14 mouse cellular contexts compared by ENCODE assay signal in the genomic region with DNA sequence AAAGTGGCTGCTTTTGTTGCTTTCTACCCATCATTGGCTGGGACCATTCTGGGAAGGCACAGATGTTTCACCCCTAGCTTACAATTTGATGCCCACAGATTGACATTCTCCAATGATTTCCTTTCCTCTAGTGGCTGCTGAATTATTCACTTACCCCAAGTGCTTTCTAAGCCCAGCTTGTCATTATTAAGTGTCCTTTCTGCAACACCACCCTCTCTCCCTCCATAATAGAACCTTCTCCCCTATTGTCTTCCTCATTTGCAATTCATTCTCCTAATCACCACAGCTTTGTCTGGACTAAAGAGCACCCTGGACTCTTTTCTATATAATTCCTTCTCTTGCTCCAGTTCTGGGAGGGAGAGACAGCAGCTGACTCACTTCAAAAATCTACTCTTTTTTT.
A peak's percentile ranks its signal among the peaks of the same experiment; 100 is the strongest.
DNase-seq lines count a peak whose midpoint lies in the region; ATAC-seq and TF ChIP-seq lines count a peak whose summit lies in the region.
"Had no signal": no experiment of that assay in that cellular context is flagged by ENCODE, and none has a peak within 500 bp of the region (broad histone marks: within the 10 kb centered on the region; RNA-seq: fewer than 3 reads in every experiment).

No protein-coding gene starts in this region.

- TF ChIP-seq CTCF in brain, embryonic 14.5 days (IDR thresholded peaks at IDR 0.05; ENCODE audit: borderline replicate concordance, extremely low read depth, insufficient read depth, insufficient read length) = no peak

- H3K9ac ChIP-seq in hindbrain, embryonic 16.5 days (ENCODE audit: low read depth, low read length) = no peak overlapping the region
- H3K9ac ChIP-seq in hindbrain, embryonic 13.5 days = no peak overlapping the region
- H3K9ac ChIP-seq in neural tube, embryonic 14.5 days (replicated peaks; ENCODE audit: low read depth, low read length) = no peak overlapping the region
- H3K9ac ChIP-seq: embryonic facial prominence, embryonic 12.5 days; liver, postnatal 0 days had no signal

- no peak for DNase-seq in hindbrain, embryonic 10.5 days (ENCODE audit: low spot score)
- DNase-seq in brain, embryonic 14.5 days (ENCODE audit: low read depth) = peak; percentile 92
- no peak for DNase-seq in urinary bladder, postnatal 4 days (ENCODE audit: low spot score in 2 of 2)
- no peak for DNase-seq in testis, postnatal 14 days (ENCODE audit: low spot score)
- DNase-seq: B cell, adult 2 months; cerebellum, adult 2 months; kidney, postnatal 4 days; liver, postnatal 0 days; lung, postnatal 36 days had no signal

- no peak overlapping the region for H3K4me2 ChIP-seq in hindbrain, embryonic 16.5 days (ENCODE audit: low read length)
- no peak overlapping the region for H3K4me2 ChIP-seq in hindbrain, embryonic 13.5 days
- H3K4me2 ChIP-seq in neural tube, embryonic 14.5 days (ENCODE audit: low read depth, low read length) = no peak overlapping the region
- H3K4me2 ChIP-seq: embryonic facial prominence, embryonic 12.5 days had no signal

- no peaks in the 10 kb centered on the region for H3K9me3 ChIP-seq in hindbrain, embryonic 10.5 days
- no peaks in the 10 kb centered on the region for H3K9me3 ChIP-seq in hindbrain, embryonic 16.5 days (ENCODE audit: control insufficient read depth, low read length)
- no peaks in the 10 kb centered on the region for H3K9me3 ChIP-seq in hindbrain, embryonic 13.5 days
- no peaks in the 10 kb centered on the region for H3K9me3 ChIP-seq in neural tube, embryonic 14.5 days (ENCODE audit: control insufficient read depth, low read length)
- H3K9me3 ChIP-seq: embryonic facial prominence, embryonic 12.5 days had no signal

- H3K4me1 ChIP-seq in hindbrain, embryonic 10.5 days (replicated peaks) = peaks cover 10% of the 10 kb centered on the region; the same call in 1 of the 2 replicates
- no peaks in the 10 kb centered on the region; the same call in 1 of the 2 replicates for H3K4me1 ChIP-seq in hindbrain, embryonic 16.5 days (ENCODE audit: control insufficient read depth, insufficient read depth, low read depth, low read length)
- H3K4me1 ChIP-seq in hindbrain, embryonic 13.5 days (replicated peaks) = peaks cover under 1% of the 10 kb centered on the region; the same call in 1 of the 2 replicates
- no peaks in the 10 kb centered on the region for H3K4me1 ChIP-seq in neural tube, embryonic 14.5 days (ENCODE audit: control insufficient read depth, insufficient read depth, low read length)
- H3K4me1 ChIP-seq: embryonic facial prominence, embryonic 12.5 days had no signal

- no peak for TF ChIP-seq POLR2A in brain, embryonic 14.5 days (IDR thresholded peaks at IDR 0.05; ENCODE audit: borderline replicate concordance, extremely low read depth, insufficient read depth, insufficient read length, poor library complexity, severe bottlenecking)

- H3K4me3 ChIP-seq in hindbrain, embryonic 10.5 days = no peak overlapping the region
- H3K4me3 ChIP-seq in hindbrain, embryonic 16.5 days (ENCODE audit: low read length) = no peak overlapping the region
- no peak overlapping the region for H3K4me3 ChIP-seq in hindbrain, embryonic 13.5 days
- no peak overlapping the region for H3K4me3 ChIP-seq in neural tube, embryonic 14.5 days (ENCODE audit: low read depth, low read length)
- H3K4me3 ChIP-seq: embryonic facial prominence, embryonic 12.5 days had no signal

- H3K36me3 ChIP-seq in hindbrain, embryonic 10.5 days = no peaks in the 10 kb centered on the region
- no peaks in the 10 kb centered on the region for H3K36me3 ChIP-seq in hindbrain, embryonic 16.5 days (ENCODE audit: control insufficient read depth, insufficient read depth, low read length)
- no peaks in the 10 kb centered on the region for H3K36me3 ChIP-seq in hindbrain, embryonic 13.5 days
- H3K36me3 ChIP-seq in neural tube, embryonic 14.5 days (ENCODE audit: control insufficient read depth, insufficient read depth, low read length) = no peaks in the 10 kb centered on the region
- H3K36me3 ChIP-seq: embryonic facial prominence, embryonic 12.5 days had no signal

- peak overlapping the region; percentile 76 for H3K27ac ChIP-seq in hindbrain, embryonic 10.5 days
- no peak overlapping the region for H3K27ac ChIP-seq in hindbrain, embryonic 16.5 days (ENCODE audit: low read depth, low read length)
- no peak overlapping the region for H3K27ac ChIP-seq in hindbrain, embryonic 13.5 days
- H3K27ac ChIP-seq in neural tube, embryonic 14.5 days (ENCODE audit: low read depth, low read length) = no peak overlapping the region
- H3K27ac ChIP-seq: embryonic facial prominence, embryonic 12.5 days had no signal

- H3K27me3 ChIP-seq in hindbrain, embryonic 10.5 days (ENCODE audit: insufficient read depth, poor library complexity, severe bottlenecking) = no peaks in the 10 kb centered on the region
- H3K27me3 ChIP-seq in hindbrain, embryonic 16.5 days (replicated peaks; ENCODE audit: control insufficient read depth, insufficient read depth, low read length) = no peaks in the 10 kb centered on the region
- no peaks in the 10 kb centered on the region for H3K27me3 ChIP-seq in hindbrain, embryonic 13.5 days
- no peaks in the 10 kb centered on the region for H3K27me3 ChIP-seq in neural tube, embryonic 14.5 days (ENCODE audit: control insufficient read depth, insufficient read depth, low read length)
- H3K27me3 ChIP-seq: embryonic facial prominence, embryonic 12.5 days had no signal

- ATAC-seq in hindbrain, embryonic 16.5 days = no peak
- ATAC-seq in hindbrain, embryonic 13.5 days (ENCODE audit: low FRiP score) = peak; percentile 74; the same call in 1 of the 2 replicates
- ATAC-seq in neural tube, embryonic 14.5 days (ENCODE audit: low read depth) = peak; percentile 60; the same call in 1 of the 2 replicates
- ATAC-seq: intestine, embryonic 16.5 days; liver, postnatal 0 days had no signal
